Mouse (Mus musculus) urinary bladder, postnatal 10 days (tissue): ENCODE measurements around the gene Kxd1.

Source experiments
- DNase-seq: peaks from one replicate; pipeline ENCODE4 v3.0.0; 2022; ENCODE audit warnings: low spot score

The Kxd1 gene

GRCm38 (mm10) chr8:70547762-70548161 is 20.0 kb upstream of the Kxd1 start:
- DNase-seq, result no peak

GRCm38 (mm10) chr8:70546412-70546811 is 18.7 kb upstream of the Kxd1 start:
- DNase-seq, result no peak

GRCm38 (mm10) chr8:70544200-70544687 is 16.5 kb upstream of the Kxd1 start:
- no peak for DNase-seq

GRCm38 (mm10) chr8:70541081-70541480 is 13.3 kb upstream of the Kxd1 start:
- no peak for DNase-seq

GRCm38 (mm10) chr8:70540507-70541071 is 12.8 kb upstream of the Kxd1 start:
- no peak for DNase-seq

GRCm38 (mm10) chr8:70540013-70540506 is 12.3 kb upstream of the Kxd1 start:
- DNase-seq, result no peak

GRCm38 (mm10) chr8:70539077-70539813 is 11.5 kb upstream of the Kxd1 start, which contains the start of gene Ell:
Ell (plus strand) TSS chr8:70539457.
- DNase-seq, result peak; percentile 98

- DNase-seq, result peak; percentile 99
Observed at GRCm38 (mm10) chr8:70538633-70539076, 10.9 kb upstream of the Kxd1 start.

- DNase-seq, result no peak
Observed at GRCm38 (mm10) chr8:70538024-70538579, 10.3 kb upstream of the Kxd1 start.

GRCm38 (mm10) chr8:70535701-70536100 is 7.9 kb upstream of the Kxd1 start:
- no peak for DNase-seq

- no peak for DNase-seq
Observed at GRCm38 (mm10) chr8:70535221-70535620, 7.5 kb upstream of the Kxd1 start.

GRCm38 (mm10) chr8:70534281-70534680 is 6.5 kb upstream of the Kxd1 start:
- DNase-seq, result no peak

GRCm38 (mm10) chr8:70530314-70530713 is 2.6 kb upstream of the Kxd1 start:
- no peak for DNase-seq

GRCm38 (mm10) chr8:70529741-70530161 is 2.0 kb upstream of the Kxd1 start:
- no peak for DNase-seq

- DNase-seq, result no peak
Observed at GRCm38 (mm10) chr8:70529299-70529698, 1.5 kb upstream of the Kxd1 start.

GRCm38 (mm10) chr8:70528182-70528797 is 534 bp upstream of the Kxd1 start:
- DNase-seq, result no peak

GRCm38 (mm10) chr8:70527111-70527511 is 645 bp downstream of the Kxd1 start:
- no peak for DNase-seq

- DNase-seq, result peak; percentile 85
Observed at GRCm38 (mm10) chr8:70522592-70523403, 5.0 kb downstream of the Kxd1 start.

GRCm38 (mm10) chr8:70519606-70520005 is 8.2 kb downstream of the Kxd1 start:
- no peak for DNase-seq

GRCm38 (mm10) chr8:70519043-70519442 is 8.7 kb downstream of the Kxd1 start:
- DNase-seq, result no peak

- DNase-seq, result no peak
Observed at GRCm38 (mm10) chr8:70517940-70518643, 9.7 kb downstream of the Kxd1 start.
